Mouse (Mus musculus) forebrain, embryonic 15.5 days (tissue): Measurements from ENCODE around the gene Timp2. TPM values are rescaled to one million over a fixed set of nuclear protein-coding genes. Genes with fewer than 3 reads are reported as not detected.
"Not testable (repeated sequence)": the region's sequence is repeated elsewhere in the genome, so short reads cannot be mapped to it uniquely, and the experiment has no call there.

Experiments
- ATAC-seq: fragments of 200-750 bp; cut with Nextera tagmentation; replicated peaks from 2 replicates; pipeline ENCODE4 v1.8.0; 2017; ENCODE audit warnings: mild to moderate bottlenecking, moderate TSS enrichment, moderate library complexity
- H3K27ac ChIP-seq: fragments of 300-500 bp; sonication (generic); replicated peaks from 2 replicates; pipeline ENCODE4 v1.5.1; 2015; ENCODE audit warnings: mild to moderate bottlenecking, inconsistent platforms
- H3K27me3 ChIP-seq: fragments of 300-500 bp; sonication (generic); 2 replicates; pipeline ENCODE4 v1.6.1; 2015; ENCODE audit warnings: inconsistent platforms
- H3K36me3 ChIP-seq: fragments of 300-500 bp; sonication (generic); 2 replicates; pipeline ENCODE4 v1.6.1; 2015; ENCODE audit warnings: mild to moderate bottlenecking, inconsistent platforms
- H3K4me1 ChIP-seq: fragments of 300-500 bp; sonication (generic); 2 replicates; pipeline ENCODE4 v1.6.1; 2015; ENCODE audit warnings: inconsistent platforms
- H3K4me2 ChIP-seq: fragments of 300-500 bp; sonication (generic); replicated peaks from 2 replicates; pipeline ENCODE4 v1.6.1; 2015; ENCODE audit warnings: mild to moderate bottlenecking, inconsistent platforms
- H3K4me3 ChIP-seq: fragments of 300-500 bp; sonication (generic); 2 replicates; pipeline ENCODE4 v1.5.1; 2015; ENCODE audit warnings: mild to moderate bottlenecking, inconsistent platforms
- H3K9ac ChIP-seq: fragments of 300-500 bp; sonication (generic); replicated peaks from 2 replicates; pipeline ENCODE4 v1.6.1; 2015; ENCODE audit warnings: mild to moderate bottlenecking, inconsistent platforms
- H3K9me3 ChIP-seq: fragments of 300-500 bp; sonication (generic); 2 replicates; pipeline ENCODE4 v1.6.1; 2016; ENCODE audit warnings: inconsistent platforms
- WGBS: fragments of 180-500 bp; shearing (Covaris S2); methylation state at CpG from one replicate; pipeline ENCODE4 v1.1.7; 2015; ENCODE audit warnings: mixed read lengths; 5-methylcytosine and 5-hydroxymethylcytosine counted together
- polyA plus RNA-seq: library from polyadenylated mRNA; unstranded; fragments of >200 nt; fragmentation: Nextera tagmentation; extraction: Ambion mirVana; gene quantifications from 2 replicates; pipeline ENCODE4 v1.2.1, GENCODE M21; 2015

Gene Timp2
- polyA plus RNA-seq, 1 experiment from 2014 or later: 75.2 TPM

GRCm38 (mm10) chr11:118307962-118308361 lies 47.6 kb downstream of the Timp2 start:
- WGBS: 84% methylated on average over 2 of the region's 2 CpGs
- not testable (repeated sequence) for H3K9ac ChIP-seq, ATAC-seq, H3K27ac ChIP-seq, H3K4me2 ChIP-seq, H3K9me3 ChIP-seq, H3K4me1 ChIP-seq, H3K27me3 ChIP-seq, H3K4me3 ChIP-seq
- peaks cover 48% of the 10 kb centered on the region for H3K36me3 ChIP-seq

- not testable (repeated sequence) for H3K27ac ChIP-seq, ATAC-seq, H3K4me1 ChIP-seq, H3K9ac ChIP-seq, H3K27me3 ChIP-seq, H3K4me3 ChIP-seq, H3K9me3 ChIP-seq, H3K4me2 ChIP-seq
- peaks cover 21% of the 10 kb centered on the region for H3K36me3 ChIP-seq
- 92% methylated on average over 4 of the region's 4 CpGs for WGBS
Observed at GRCm38 (mm10) chr11:118303959-118304358, 51.6 kb downstream of the Timp2 start.

GRCm38 (mm10) chr11:118298810-118299209 lies 56.7 kb downstream of the Timp2 start:
- Histone ChIP-seq H3K4me2 (no peak overlapping the region), H3K4me1 (no peaks in the 10 kb centered on the region), H3K27ac (no peak overlapping the region), H3K36me3 (peaks cover 11% of the 10 kb centered on the region; the same call in 1 of the 2 replicates), H3K4me3 (no peak overlapping the region), H3K9me3 (no peaks in the 10 kb centered on the region), H3K27me3 (no peaks in the 10 kb centered on the region), H3K9ac (no peak overlapping the region)
- ATAC-seq: no peak
- 89% methylated on average over 2 of the region's 2 CpGs for WGBS

- no peak overlapping the region for H3K4me2 ChIP-seq
- no peak overlapping the region for H3K9ac ChIP-seq
- H3K4me1 ChIP-seq: no peaks in the 10 kb centered on the region
- WGBS: 85% methylated on average over 3 of the region's 3 CpGs
- H3K27ac ChIP-seq: no peak overlapping the region
- H3K4me3 ChIP-seq: no peak overlapping the region
- peaks cover 4% of the 10 kb centered on the region; the same call in 1 of the 2 replicates for H3K36me3 ChIP-seq
- H3K27me3 ChIP-seq: no peaks in the 10 kb centered on the region
- no peak for ATAC-seq
- no peaks in the 10 kb centered on the region for H3K9me3 ChIP-seq
Observed at GRCm38 (mm10) chr11:118297967-118298366, 57.6 kb downstream of the Timp2 start.

- no peak overlapping the region for H3K4me3 ChIP-seq
- H3K4me1 ChIP-seq: peaks cover 5% of the 10 kb centered on the region
- H3K36me3 ChIP-seq: no peaks in the 10 kb centered on the region
- H3K27me3 ChIP-seq: no peaks in the 10 kb centered on the region
- no peaks in the 10 kb centered on the region for H3K9me3 ChIP-seq
- WGBS: 67% methylated on average over 2 of the region's 2 CpGs
- H3K4me2 ChIP-seq: no peak overlapping the region
- no peak for ATAC-seq
- no peak overlapping the region for H3K27ac ChIP-seq
- no peak overlapping the region for H3K9ac ChIP-seq
Observed at GRCm38 (mm10) chr11:118295026-118295425, 60.5 kb downstream of the Timp2 start.

- no peaks in the 10 kb centered on the region for H3K27me3 ChIP-seq
- no peak overlapping the region for H3K4me3 ChIP-seq
- H3K27ac ChIP-seq: no peak overlapping the region
- H3K4me1 ChIP-seq: peaks cover 18% of the 10 kb centered on the region
- H3K4me2 ChIP-seq: no peak overlapping the region
- no peak overlapping the region for H3K9ac ChIP-seq
- no peak for ATAC-seq
- WGBS: 50% methylated on average over 6 of the region's 6 CpGs
- no peaks in the 10 kb centered on the region for H3K9me3 ChIP-seq
- H3K36me3 ChIP-seq: peaks cover under 1% of the 10 kb centered on the region; the same call in 1 of the 2 replicates
Observed at GRCm38 (mm10) chr11:118292671-118293070, 62.9 kb downstream of the Timp2 start.

GRCm38 (mm10) chr11:118289999-118290889 lies 65.3 kb downstream of the Timp2 start, which contains the start of gene Usp36:
Gene Usp36 (minus strand): TSS chr11:118290244.
- Histone ChIP-seq H3K36me3 (peaks cover 19% of the 10 kb centered on the region), H3K9me3 (no peaks in the 10 kb centered on the region), H3K4me2 (peak within 1 kb of the TSS; percentile 81), H3K4me1 (peaks cover 19% of the 10 kb centered on the region), H3K27ac (peak within 1 kb of the TSS; percentile 89), H3K27me3 (no peaks in the 10 kb centered on the region), H3K4me3 (peak within 1 kb of the TSS; percentile 82), H3K9ac (peak within 1 kb of the TSS; percentile 89)
- peak; percentile 99 for ATAC-seq
- under 1% methylated on average over 68 of the region's 68 CpGs for WGBS

- WGBS: under 1% methylated on average over 22 of the region's 22 CpGs
- ATAC-seq: peak; percentile 30; the same call in 1 of the 2 replicates
Observed at GRCm38 (mm10) chr11:118289562-118289961, 66.0 kb downstream of the Timp2 start.

GRCm38 (mm10) chr11:118289037-118289511 lies 66.5 kb downstream of the Timp2 start:
- H3K9ac ChIP-seq: peak overlapping the region; percentile 89
- no peak for ATAC-seq
- peak overlapping the region; percentile 82 for H3K4me3 ChIP-seq
- H3K9me3 ChIP-seq: no peaks in the 10 kb centered on the region
- peak overlapping the region; percentile 81 for H3K4me2 ChIP-seq
- under 1% methylated on average over 16 of the region's 16 CpGs for WGBS
- H3K4me1 ChIP-seq: peaks cover 19% of the 10 kb centered on the region
- peaks cover 31% of the 10 kb centered on the region for H3K36me3 ChIP-seq
- no peaks in the 10 kb centered on the region for H3K27me3 ChIP-seq
- H3K27ac ChIP-seq: peak overlapping the region; percentile 81

More at GRCm38 (mm10) chr11:118289562-118289961, 66.0 kb downstream of the Timp2 start:
- H3K4me3 ChIP-seq: peak overlapping the region; percentile 82
- peaks cover 26% of the 10 kb centered on the region for H3K36me3 ChIP-seq
- peak overlapping the region; percentile 89 for H3K9ac ChIP-seq
- no peaks in the 10 kb centered on the region for H3K27me3 ChIP-seq
- peaks cover 19% of the 10 kb centered on the region for H3K4me1 ChIP-seq
- H3K27ac ChIP-seq: peak overlapping the region; percentile 81
- H3K4me2 ChIP-seq: peak overlapping the region; percentile 81
- H3K9me3 ChIP-seq: no peaks in the 10 kb centered on the region

- Histone ChIP-seq H3K4me2 (no peak overlapping the region), H3K4me1 (peaks cover 19% of the 10 kb centered on the region), H3K27ac (no peak overlapping the region), H3K4me3 (no peak overlapping the region), H3K9me3 (no peaks in the 10 kb centered on the region), H3K36me3 (peaks cover 46% of the 10 kb centered on the region), H3K27me3 (no peaks in the 10 kb centered on the region), H3K9ac (no peak overlapping the region)
- WGBS: 94% methylated on average over 9 of the region's 9 CpGs
- no peak for ATAC-seq
Observed at GRCm38 (mm10) chr11:118287573-118287972, 68.0 kb downstream of the Timp2 start.

- Histone ChIP-seq H3K9ac (no peak overlapping the region), H3K27me3 (no peaks in the 10 kb centered on the region), H3K4me3 (no peak overlapping the region), H3K4me2 (no peak overlapping the region), H3K27ac (no peak overlapping the region), H3K36me3 (peaks cover 57% of the 10 kb centered on the region), H3K4me1 (peaks cover 19% of the 10 kb centered on the region), H3K9me3 (no peaks in the 10 kb centered on the region)
- ATAC-seq: no peak
- 93% methylated on average over 9 of the region's 9 CpGs for WGBS
Observed at GRCm38 (mm10) chr11:118286434-118286833, 69.1 kb downstream of the Timp2 start.

- Histone ChIP-seq H3K27ac (no peak overlapping the region), H3K9ac (no peak overlapping the region), H3K4me3 (no peak overlapping the region), H3K27me3 (no peaks in the 10 kb centered on the region), H3K9me3 (no peaks in the 10 kb centered on the region), H3K36me3 (peaks cover 60% of the 10 kb centered on the region), H3K4me2 (no peak overlapping the region), H3K4me1 (peaks cover 17% of the 10 kb centered on the region)
- 91% methylated on average over 13 of the region's 13 CpGs for WGBS
- ATAC-seq: no peak
Observed at GRCm38 (mm10) chr11:118285791-118286190, 69.7 kb downstream of the Timp2 start.
